Mouse (Mus musculus) liver, adult 2 months (tissue): ENCODE measurements at regions not wholly inside any gene's neighbourhood (a gene's known extent, or its start where the extent isn't known, plus 50 kb on each side); places are given as distances from the start of the nearest gene placed in this dataset.
"Not testable (repeated sequence)": the region's sequence is repeated elsewhere in the genome, so short reads cannot be mapped to it uniquely, and the experiment has no call there.

Source experiments
- DNase-seq: peaks from one replicate; pipeline ENCODE4 v3.0.0-alpha.2; 2011; ENCODE audit warnings: low read depth, low spot score; ENCODE audit errors: extremely low read depth
- H3K27ac ChIP-seq: fragments of 200-500 bp; replicated peaks from 2 replicates; pipeline ENCODE4 v1.5.1; 2012; ENCODE audit warnings: low read depth, mild to moderate bottlenecking, control low read depth, inconsistent platforms, low read length; ENCODE audit not compliant: insufficient read depth
- H3K27me3 ChIP-seq: fragments of 200-500 bp; 2 replicates; pipeline ENCODE4 v1.6.1; 2012; ENCODE audit warnings: mild to moderate bottlenecking, moderate library complexity, low read length, inconsistent platforms; ENCODE audit not compliant: control insufficient read depth, insufficient read depth
- H3K36me3 ChIP-seq: fragments of 200-500 bp; 2 replicates; pipeline ENCODE4 v1.6.1; 2012; ENCODE audit warnings: low read length, inconsistent platforms; ENCODE audit not compliant: control insufficient read depth, insufficient read depth
- H3K4me1 ChIP-seq: fragments of 200-500 bp; 2 replicates; pipeline ENCODE4 v1.6.1; 2011; ENCODE audit warnings: low read length; ENCODE audit not compliant: control insufficient read depth, insufficient read depth
- H3K4me3 ChIP-seq: fragments of 200-500 bp; 2 replicates; pipeline ENCODE4 v1.5.1; 2011; ENCODE audit warnings: low read depth, mild to moderate bottlenecking, control low read depth, low read length, moderate library complexity; ENCODE audit not compliant: insufficient read depth
- H3K79me2 ChIP-seq: fragments of 200-500 bp; 2 replicates; pipeline ENCODE4 v1.6.1; 2012; ENCODE audit warnings: inconsistent platforms, mild to moderate bottlenecking, low read length, moderate library complexity; ENCODE audit not compliant: control insufficient read depth, insufficient read depth
- H3K9ac ChIP-seq: fragments of 200-500 bp; 2 replicates; pipeline ENCODE4 v1.6.1; 2012; ENCODE audit warnings: low read depth, mild to moderate bottlenecking, control low read depth, inconsistent platforms, low read length
- whole genome bisulfite sequencing: fragments of 180-500 bp; shearing (Covaris S2); methylation state at CpG from one replicate; pipeline ENCODE4 v1.1.7; 2018; 5-methylcytosine and 5-hydroxymethylcytosine counted together

DNA sequence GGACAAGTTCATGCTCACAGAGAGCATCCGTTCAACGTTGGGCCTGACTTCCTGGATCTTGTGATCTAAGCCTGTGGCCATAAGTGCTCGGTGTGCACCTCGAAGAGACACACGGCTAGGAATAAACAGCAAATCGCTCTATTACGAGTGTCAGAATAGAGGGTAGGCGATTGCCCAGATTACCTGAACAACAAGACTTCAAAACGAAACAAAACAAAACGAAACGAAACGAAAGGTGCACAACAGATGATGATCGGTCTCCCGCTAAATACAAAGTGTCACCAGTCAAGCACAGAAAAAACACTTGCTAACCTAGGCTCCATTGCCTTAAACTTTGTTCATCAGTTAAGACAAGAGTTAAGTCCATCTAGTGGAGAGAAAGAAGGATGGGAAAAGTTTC lies 67.4 kb downstream of the Pdia4 start:
- not testable (repeated sequence) for H3K79me2 ChIP-seq, H3K27ac ChIP-seq, H3K9ac ChIP-seq, H3K4me1 ChIP-seq, H3K36me3 ChIP-seq, H3K4me3 ChIP-seq, H3K27me3 ChIP-seq, DNase-seq
- 94% methylated on average over 10 of the region's 14 CpGs for WGBS

DNA sequence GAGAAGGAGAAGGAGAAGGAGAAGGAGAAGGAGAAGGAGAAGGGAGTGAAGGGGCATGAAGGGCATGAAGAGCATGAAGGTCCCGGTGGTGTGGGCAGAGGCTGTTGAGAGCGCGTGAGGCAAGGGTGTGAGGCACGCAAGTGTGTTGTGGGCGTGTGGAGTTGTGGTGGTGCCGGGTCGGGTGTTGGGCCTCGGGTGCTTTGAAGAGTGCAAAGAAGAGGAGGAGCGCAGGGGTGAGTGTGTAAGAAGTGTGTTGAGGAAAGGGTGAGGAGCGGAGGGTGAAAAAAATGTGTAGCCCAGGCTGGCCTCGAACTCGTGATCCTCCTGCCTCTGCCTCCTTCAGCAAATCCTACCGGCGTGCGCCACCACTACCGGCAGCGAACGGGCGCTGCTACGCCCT lies 69.4 kb downstream of the Pdia4 start:
- not testable (repeated sequence) for H3K27me3 ChIP-seq, H3K27ac ChIP-seq, H3K4me3 ChIP-seq, H3K79me2 ChIP-seq, H3K9ac ChIP-seq, H3K36me3 ChIP-seq, H3K4me1 ChIP-seq, DNase-seq
- WGBS = 15% methylated on average over 4 of the region's 20 CpGs

DNA sequence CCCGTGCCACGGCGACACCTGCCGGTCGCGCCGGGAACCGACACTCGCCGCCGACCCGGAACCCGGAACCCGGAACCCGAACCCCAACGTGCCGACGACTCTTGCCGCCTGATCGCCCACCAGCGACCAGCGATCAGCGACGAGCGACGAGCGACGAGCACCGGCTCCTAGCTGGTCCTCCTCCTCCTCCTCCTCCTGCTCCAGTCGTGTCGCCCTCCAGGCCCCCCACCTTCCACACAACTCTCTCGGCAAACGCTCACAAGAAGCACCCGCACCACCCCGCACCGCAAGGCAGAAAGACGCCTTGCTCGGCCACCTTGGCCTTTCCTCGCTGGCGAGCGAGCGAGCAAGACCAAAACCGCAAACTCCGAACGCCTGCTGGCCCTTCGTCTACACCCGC lies 73.0 kb downstream of the Pdia4 start:
- 4% methylated on average over 17 of the region's 47 CpGs for WGBS
- H3K36me3 ChIP-seq, H3K4me1 ChIP-seq, DNase-seq, H3K27me3 ChIP-seq, H3K79me2 ChIP-seq, H3K27ac ChIP-seq: not testable (repeated sequence)
- Histone ChIP-seq H3K4me3 (peak overlapping the region; percentile 88), H3K9ac (peak overlapping the region; percentile 83)

DNA sequence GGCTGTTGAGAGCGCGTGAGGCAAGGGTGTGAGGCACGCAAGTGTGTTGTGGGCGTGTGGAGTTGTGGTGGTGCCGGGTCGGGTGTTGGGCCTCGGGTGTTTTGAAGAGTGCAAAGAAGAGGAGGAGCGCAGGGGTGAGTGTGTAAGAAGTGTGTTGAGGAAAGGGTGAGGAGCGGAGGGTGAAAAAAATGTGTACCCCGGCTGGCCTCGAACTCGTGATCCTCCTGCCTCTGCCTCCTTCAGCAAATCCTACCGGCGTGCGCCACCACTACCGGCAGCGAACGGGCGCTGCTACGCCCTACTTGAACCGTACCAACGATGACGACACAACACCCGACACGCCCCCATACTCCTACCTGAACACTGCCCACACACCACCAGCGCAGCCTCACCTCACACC lies 73.5 kb downstream of the Pdia4 start:
- H3K79me2 ChIP-seq, H3K27me3 ChIP-seq, DNase-seq, H3K36me3 ChIP-seq, H3K4me1 ChIP-seq, H3K9ac ChIP-seq, H3K4me3 ChIP-seq, H3K27ac ChIP-seq: not testable (repeated sequence)
- 4% methylated on average over 14 of the region's 26 CpGs for WGBS

DNA sequence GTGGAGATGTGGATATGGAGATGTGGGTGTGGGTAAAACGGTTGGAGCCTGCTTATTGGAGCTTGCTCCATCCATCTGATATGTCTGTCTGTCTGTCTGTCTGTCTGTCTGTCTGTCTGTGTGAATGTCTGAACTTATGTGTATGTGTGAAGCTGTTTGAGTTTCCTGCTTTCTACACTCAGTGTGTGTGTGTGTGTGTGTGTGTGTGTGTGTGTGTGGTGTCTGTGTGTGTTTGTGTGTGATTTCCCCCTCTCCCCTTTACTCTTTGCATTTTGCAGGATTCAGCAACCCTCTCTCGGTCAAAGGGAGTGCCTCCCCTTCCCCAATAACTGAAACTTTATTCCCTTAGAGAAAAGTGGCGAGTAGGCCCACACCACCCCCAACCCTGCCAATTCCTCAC lies 75.3 kb downstream of the Pdia4 start:
- not testable (repeated sequence) for H3K27ac ChIP-seq, H3K27me3 ChIP-seq, H3K36me3 ChIP-seq, DNase-seq, H3K4me1 ChIP-seq, H3K9ac ChIP-seq, H3K79me2 ChIP-seq, H3K4me3 ChIP-seq
- no CpG with 5 or more reads among the region's 3 CpGs for WGBS
